Mouse (Mus musculus) right cerebral cortex, postnatal 4 days (tissue): ENCODE data around the gene Otud3.
A peak's percentile ranks its signal among the peaks of the same experiment; 100 is the strongest.
"Not testable (repeated sequence)": the region's sequence is repeated elsewhere in the genome, so short reads cannot be mapped to it uniquely, and the experiment has no call there.

Experiments used
- DNase-seq: peaks from one replicate; pipeline ENCODE4 v3.0.0-alpha.2; 2022

Gene Otud3

GRCm38 (mm10) chr4:138889635-138890034, 24.1 kb downstream of the Otud3 start:
- no peak for DNase-seq

- DNase-seq, result no peak
Measured at GRCm38 (mm10) chr4:138889165-138889564, 24.6 kb downstream of the Otud3 start.

- peak; percentile 98 for DNase-seq
Measured at GRCm38 (mm10) chr4:138884261-138884660, 29.5 kb downstream of the Otud3 start.

GRCm38 (mm10) chr4:138882179-138882578, 31.6 kb downstream of the Otud3 start:
- no peak for DNase-seq

- no peak for DNase-seq
Measured at GRCm38 (mm10) chr4:138880811-138881584, 32.7 kb downstream of the Otud3 start.

GRCm38 (mm10) chr4:138879808-138880207, 33.9 kb downstream of the Otud3 start:
- no peak for DNase-seq

GRCm38 (mm10) chr4:138878783-138879182, 35.0 kb downstream of the Otud3 start:
- DNase-seq, result no peak

GRCm38 (mm10) chr4:138877731-138878130, 36.0 kb downstream of the Otud3 start, which contains the start of gene Pla2g2e:
Gene Pla2g2e (plus strand): TSS chr4:138877942.
- no peak for DNase-seq

GRCm38 (mm10) chr4:138875986-138876385, 37.8 kb downstream of the Otud3 start:
- DNase-seq, result no peak

GRCm38 (mm10) chr4:138875275-138875674, 38.5 kb downstream of the Otud3 start:
- DNase-seq, result not testable (repeated sequence)

GRCm38 (mm10) chr4:138873864-138874263, 39.9 kb downstream of the Otud3 start, which contains the start of gene Gm13030:
Gene Gm13030 (minus strand): TSS chr4:138873964.
- no peak for DNase-seq

GRCm38 (mm10) chr4:138868666-138869065, 45.1 kb downstream of the Otud3 start:
- DNase-seq, result no peak

GRCm38 (mm10) chr4:138866413-138866812, 47.3 kb downstream of the Otud3 start:
- peak; percentile 75 for DNase-seq

GRCm38 (mm10) chr4:138865991-138866390, 47.8 kb downstream of the Otud3 start:
- DNase-seq, result no peak

GRCm38 (mm10) chr4:138865092-138865491, 48.7 kb downstream of the Otud3 start:
- no peak for DNase-seq

GRCm38 (mm10) chr4:138863344-138863998, 50.3 kb downstream of the Otud3 start, which contains the start of gene Pla2g5:
Gene Pla2g5 (minus strand): TSS chr4:138863482.
- no peak for DNase-seq

GRCm38 (mm10) chr4:138859728-138860127, 54.0 kb downstream of the Otud3 start:
- peak; percentile 91 for DNase-seq

- DNase-seq, result peak; percentile 69
Measured at GRCm38 (mm10) chr4:138859245-138859644, 54.5 kb downstream of the Otud3 start.

GRCm38 (mm10) chr4:138858446-138858845, 55.3 kb downstream of the Otud3 start:
- no peak for DNase-seq

GRCm38 (mm10) chr4:138857576-138857975, 56.2 kb downstream of the Otud3 start:
- no peak for DNase-seq

- DNase-seq, result peak; percentile 73
Measured at GRCm38 (mm10) chr4:138856491-138856890, 57.3 kb downstream of the Otud3 start.

GRCm38 (mm10) chr4:138855092-138855632, 58.6 kb downstream of the Otud3 start:
- no peak for DNase-seq

- DNase-seq, result no peak
Measured at GRCm38 (mm10) chr4:138852961-138853360, 60.8 kb downstream of the Otud3 start.

- DNase-seq, result peak; percentile 81
Measured at GRCm38 (mm10) chr4:138851463-138851862, 62.3 kb downstream of the Otud3 start.
